Mouse (Mus musculus) 416B (cell line): ENCODE measurements around the gene Hspb11.

Experiments used
- DNase-seq: peaks from one replicate; pipeline ENCODE4 v3.0.0; 2011; ENCODE audit warnings: low read depth

Gene Hspb11

DNA sequence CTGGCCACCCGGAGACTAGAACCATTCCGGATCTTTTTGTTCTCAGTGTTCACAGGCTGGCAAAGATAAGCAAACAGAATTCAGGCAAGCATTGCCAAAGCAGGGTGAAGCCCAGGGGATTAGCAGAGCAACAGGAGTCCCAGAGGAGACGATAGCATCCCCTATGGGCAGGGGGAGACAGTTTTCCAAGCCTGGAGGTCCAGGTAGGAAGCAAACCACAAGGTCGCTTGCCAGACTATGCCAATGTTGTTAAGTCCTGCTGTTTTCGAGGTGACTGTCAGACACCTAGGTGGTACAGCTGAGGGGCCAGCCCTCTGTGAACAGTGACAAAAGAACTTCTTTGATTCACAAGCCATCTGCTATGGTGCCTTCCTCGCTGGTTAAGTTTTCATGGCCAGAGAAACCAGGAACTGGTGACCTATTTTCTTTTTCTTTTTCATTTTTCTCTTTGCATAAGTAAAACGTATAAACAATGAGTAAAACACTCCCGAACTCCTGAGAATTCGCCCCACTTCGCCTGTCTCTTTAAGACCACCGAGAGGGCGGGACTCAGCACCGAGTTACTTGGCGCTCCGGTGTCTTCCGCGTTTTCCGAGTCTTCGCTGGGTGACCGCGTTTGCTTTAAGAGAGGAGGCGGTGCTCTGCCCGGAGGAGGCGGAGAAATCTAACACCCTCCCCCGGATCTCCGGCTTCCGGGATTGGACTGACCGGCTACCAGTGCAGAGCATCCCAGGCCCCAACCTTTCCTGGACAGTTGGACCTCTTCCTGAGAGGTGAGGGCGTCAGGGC lies 60.5 kb downstream of the Hspb11 start, which contains the start of gene Yipf1:
TSS of gene Yipf1 (plus strand) at position 674 of the 789 bp plus-strand sequence.
- peak; percentile 87 for DNase-seq

DNA sequence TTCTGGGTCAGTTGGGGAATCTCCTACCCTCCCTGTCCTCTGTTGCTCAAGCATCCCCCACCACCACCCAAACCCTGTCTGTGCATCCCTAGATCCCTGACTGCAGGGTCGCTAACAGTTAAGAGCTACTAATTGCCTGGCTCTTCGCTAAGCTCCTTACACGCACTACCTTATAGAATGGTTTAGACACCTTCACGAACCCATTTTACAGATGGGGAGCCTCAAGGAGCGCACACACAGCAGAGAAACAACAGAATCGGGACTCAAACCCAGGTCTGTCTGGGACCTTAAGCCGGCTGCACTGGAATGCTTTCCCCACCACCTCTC lies 61.0 kb downstream of the Hspb11 start:
- DNase-seq: no peak

DNA sequence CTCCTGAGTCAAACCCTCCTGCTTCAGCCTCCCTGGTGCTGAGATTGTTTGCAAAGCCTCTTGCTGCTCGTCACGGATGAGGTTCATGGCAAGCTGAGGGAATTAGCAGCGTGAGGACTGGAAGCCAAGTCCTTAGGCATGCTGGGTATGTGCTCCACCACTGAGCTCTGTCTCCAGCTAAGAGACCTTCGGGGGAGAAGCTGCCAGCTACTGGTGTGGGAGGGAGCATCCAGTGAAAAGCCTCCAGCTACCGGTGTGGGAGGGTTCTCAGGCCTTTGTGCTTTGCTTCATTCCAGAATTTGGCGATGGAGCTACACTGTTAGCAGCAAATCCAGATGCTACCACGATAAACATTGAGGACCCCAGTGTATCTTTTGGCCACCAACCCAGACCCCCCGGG lies 65.3 kb downstream of the Hspb11 start:
- DNase-seq: no peak

DNA sequence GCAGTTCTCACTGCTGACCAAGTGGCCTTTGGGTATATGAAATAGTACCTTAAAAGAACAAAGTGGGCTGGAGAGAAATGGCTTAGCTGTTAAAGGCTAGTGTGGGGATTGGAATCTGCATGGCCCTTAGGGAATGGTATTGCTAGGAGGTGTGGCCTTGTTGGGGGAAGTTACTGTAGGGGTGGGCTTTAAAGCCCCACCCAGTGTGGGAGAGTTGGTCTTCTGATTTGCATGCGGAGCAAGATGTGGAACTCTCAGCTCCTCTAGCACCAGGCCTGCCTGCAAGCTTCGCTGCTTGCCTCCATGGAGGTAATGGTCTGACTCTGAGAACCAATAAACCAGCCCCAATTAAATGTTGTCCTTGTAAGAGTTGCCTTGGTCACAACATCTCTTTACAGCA lies 67.6 kb downstream of the Hspb11 start:
- no peak for DNase-seq

GRCm38 (mm10) chr4:107323113-107323512 lies 69.7 kb downstream of the Hspb11 start:
- no peak for DNase-seq

GRCm38 (mm10) chr4:107328530-107328929 lies 75.1 kb downstream of the Hspb11 start:
- DNase-seq: no peak
